Mouse (Mus musculus) midbrain, embryonic 15.5 days (tissue): Measurements from ENCODE around the gene Plekhm1. TPM values are rescaled to one million over a fixed set of nuclear protein-coding genes. Genes with fewer than 3 reads are reported as not detected.

Experiments used
- ATAC-seq: fragments of 200-750 bp; cut with Nextera tagmentation; replicated peaks from 2 replicates; pipeline ENCODE4 v1.8.0; 2017; ENCODE audit warnings: moderate TSS enrichment
- H3K27ac ChIP-seq: fragments of 300-500 bp; sonication (generic); 2 replicates; pipeline ENCODE4 v1.5.1; 2015; ENCODE audit warnings: mild to moderate bottlenecking, inconsistent platforms
- H3K27me3 ChIP-seq: fragments of 300-500 bp; sonication (generic); replicated peaks from 2 replicates; pipeline ENCODE4 v1.6.1; 2015; ENCODE audit warnings: inconsistent platforms
- H3K36me3 ChIP-seq: fragments of 300-500 bp; sonication (generic); replicated peaks from 2 replicates; pipeline ENCODE4 v1.6.1; 2015; ENCODE audit warnings: inconsistent platforms
- H3K4me1 ChIP-seq: fragments of 300-500 bp; sonication (generic); 2 replicates; pipeline ENCODE4 v1.6.1; 2015; ENCODE audit warnings: inconsistent platforms
- H3K4me2 ChIP-seq: fragments of 300-500 bp; sonication (generic); 2 replicates; pipeline ENCODE4 v1.6.1; 2015; ENCODE audit warnings: inconsistent platforms, mild to moderate bottlenecking, moderate library complexity
- H3K4me3 ChIP-seq: fragments of 300-500 bp; sonication (generic); 2 replicates; pipeline ENCODE4 v1.5.1; 2015; ENCODE audit warnings: mild to moderate bottlenecking, inconsistent platforms
- H3K9ac ChIP-seq: fragments of 300-500 bp; sonication (generic); 2 replicates; pipeline ENCODE4 v1.6.1; 2015; ENCODE audit warnings: mild to moderate bottlenecking, inconsistent platforms
- H3K9me3 ChIP-seq: fragments of 300-500 bp; sonication (generic); 2 replicates; pipeline ENCODE4 v1.6.1; 2016; ENCODE audit warnings: inconsistent platforms
- WGBS: fragments of 180-500 bp; shearing (Covaris S2); methylation state at CpG from one replicate; pipeline ENCODE4 v1.1.7; 2015; ENCODE audit warnings: mixed read lengths; 5-methylcytosine and 5-hydroxymethylcytosine counted together
- polyA plus RNA-seq: library from polyadenylated mRNA; unstranded; fragments of >200 nt; fragmentation: Nextera tagmentation; extraction: Ambion mirVana; gene quantifications from 2 replicates; pipeline ENCODE4 v1.2.1, GENCODE M21; 2015

Gene Plekhm1
- polyA plus RNA-seq, 1 experiment from 2014 or later = 10.8 TPM

- no peak overlapping the region for H3K9ac ChIP-seq
- WGBS = 95% methylated on average over 4 of the region's 4 CpGs
- no peak overlapping the region for H3K4me2 ChIP-seq
- H3K9me3 ChIP-seq = no peaks in the 10 kb centered on the region
- H3K4me1 ChIP-seq = peaks cover 28% of the 10 kb centered on the region
- H3K27me3 ChIP-seq = peaks cover 49% of the 10 kb centered on the region
- ATAC-seq = no peak
- H3K27ac ChIP-seq = no peak overlapping the region
- no peak overlapping the region for H3K4me3 ChIP-seq
- H3K36me3 ChIP-seq = 0 out of 2 replicates have a peak, but pooled peaks cover 5% of the 10 kb centered on the region
These were observed 47.0 kb downstream of the Plekhm1 start for GRCm38 (mm10) chr11:103365530-103365929.

GRCm38 (mm10) chr11:103365022-103365421 lies 47.5 kb downstream of the Plekhm1 start:
- no peak overlapping the region for H3K9ac ChIP-seq
- 0 out of 2 replicates have a peak, but pooled peaks cover 5% of the 10 kb centered on the region for H3K36me3 ChIP-seq
- peaks cover 33% of the 10 kb centered on the region for H3K4me1 ChIP-seq
- no peak overlapping the region for H3K4me3 ChIP-seq
- WGBS = 83% methylated on average over 3 of the region's 3 CpGs
- ATAC-seq = no peak
- no peak overlapping the region for H3K27ac ChIP-seq
- H3K9me3 ChIP-seq = no peaks in the 10 kb centered on the region
- peaks cover 54% of the 10 kb centered on the region for H3K27me3 ChIP-seq
- H3K4me2 ChIP-seq = no peak overlapping the region

- WGBS = 39% methylated on average over 5 of the region's 5 CpGs
- 0 out of 2 replicates have a peak, but pooled peaks cover 5% of the 10 kb centered on the region for H3K36me3 ChIP-seq
- H3K4me3 ChIP-seq = no peak overlapping the region
- no peak for ATAC-seq
- no peak overlapping the region for H3K27ac ChIP-seq
- no peak overlapping the region for H3K4me2 ChIP-seq
- no peak overlapping the region for H3K9ac ChIP-seq
- no peaks in the 10 kb centered on the region for H3K9me3 ChIP-seq
- H3K4me1 ChIP-seq = peaks cover 38% of the 10 kb centered on the region
- H3K27me3 ChIP-seq = peaks cover 61% of the 10 kb centered on the region
These were observed 48.2 kb downstream of the Plekhm1 start for GRCm38 (mm10) chr11:103364335-103364734.

- H3K4me3 ChIP-seq = peak within 1 kb of the TSS; percentile 37
- H3K36me3 ChIP-seq = 0 out of 2 replicates have a peak, but pooled peaks cover 4% of the 10 kb centered on the region
- peaks cover 65% of the 10 kb centered on the region for H3K27me3 ChIP-seq
- H3K9ac ChIP-seq = peak within 1 kb of the TSS; percentile 15
- WGBS = 3% methylated on average over 35 of the region's 35 CpGs
- peak within 1 kb of the TSS; percentile 65 for H3K4me2 ChIP-seq
- H3K27ac ChIP-seq = peak within 1 kb of the TSS; percentile 20
- H3K9me3 ChIP-seq = no peaks in the 10 kb centered on the region
- H3K4me1 ChIP-seq = peaks cover 40% of the 10 kb centered on the region
- ATAC-seq = no peak
These were observed 49.0 kb downstream of the Plekhm1 start, which contains the start of gene Arhgap27 for GRCm38 (mm10) chr11:103363214-103364148. Gene Arhgap27 (minus strand): TSS chr11:103363692.

- Histone ChIP-seq H3K36me3 (no peaks in the 10 kb centered on the region), H3K9ac (peak overlapping the region; percentile 15; the same call in 1 of the 2 replicates), H3K27me3 (peaks cover 67% of the 10 kb centered on the region), H3K4me3 (peak overlapping the region; percentile 37), H3K9me3 (no peaks in the 10 kb centered on the region), H3K4me1 (peaks cover 40% of the 10 kb centered on the region), H3K4me2 (peak overlapping the region; percentile 65), H3K27ac (peak overlapping the region; percentile 20)
- WGBS = under 1% methylated on average over 33 of the region's 33 CpGs
- ATAC-seq = peak; percentile 14; the same call in 1 of the 2 replicates
These were observed 49.8 kb downstream of the Plekhm1 start for GRCm38 (mm10) chr11:103362521-103363181.

- Histone ChIP-seq H3K9me3 (no peaks in the 10 kb centered on the region), H3K4me3 (peak overlapping the region; percentile 37; the same call in 1 of the 2 replicates), H3K4me2 (peak overlapping the region; percentile 65), H3K27me3 (peaks cover 72% of the 10 kb centered on the region), H3K4me1 (peaks cover 40% of the 10 kb centered on the region), H3K9ac (no peak overlapping the region), H3K36me3 (no peaks in the 10 kb centered on the region), H3K27ac (no peak overlapping the region)
- no peak for ATAC-seq
- 5% methylated on average over 13 of the region's 13 CpGs for WGBS
These were observed 50.4 kb downstream of the Plekhm1 start for GRCm38 (mm10) chr11:103362054-103362432.

GRCm38 (mm10) chr11:103361396-103362053 lies 51.0 kb downstream of the Plekhm1 start:
- Histone ChIP-seq H3K9ac (no peak overlapping the region), H3K27me3 (peaks cover 74% of the 10 kb centered on the region), H3K4me3 (no peak overlapping the region; the same call in 1 of the 2 replicates), H3K36me3 (no peaks in the 10 kb centered on the region), H3K4me2 (peak overlapping the region; percentile 65), H3K27ac (no peak overlapping the region), H3K4me1 (peaks cover 40% of the 10 kb centered on the region), H3K9me3 (no peaks in the 10 kb centered on the region)
- no peak for ATAC-seq
- 5% methylated on average over 25 of the region's 25 CpGs for WGBS

- Histone ChIP-seq H3K4me1 (peaks cover 44% of the 10 kb centered on the region), H3K9me3 (no peaks in the 10 kb centered on the region), H3K27me3 (peaks cover 75% of the 10 kb centered on the region), H3K4me3 (peak overlapping the region; percentile 40), H3K4me2 (peak overlapping the region; percentile 60), H3K27ac (no peak overlapping the region), H3K36me3 (no peaks in the 10 kb centered on the region), H3K9ac (peak overlapping the region; percentile 29; the same call in 1 of the 2 replicates)
- ATAC-seq = peak; percentile 11; the same call in 1 of the 2 replicates
- WGBS = 2% methylated on average over 48 of the region's 48 CpGs
These were observed 51.8 kb downstream of the Plekhm1 start for GRCm38 (mm10) chr11:103360661-103361081.

GRCm38 (mm10) chr11:103359841-103360641 lies 52.4 kb downstream of the Plekhm1 start:
- Histone ChIP-seq H3K27ac (no peak overlapping the region), H3K4me3 (peak overlapping the region; percentile 40), H3K36me3 (no peaks in the 10 kb centered on the region), H3K4me2 (peak overlapping the region; percentile 60), H3K27me3 (peaks cover 69% of the 10 kb centered on the region), H3K9ac (peak overlapping the region; percentile 29; the same call in 1 of the 2 replicates), H3K9me3 (no peaks in the 10 kb centered on the region), H3K4me1 (peaks cover 45% of the 10 kb centered on the region)
- ATAC-seq = peak; percentile 59
- WGBS = 1% methylated on average over 52 of the region's 60 CpGs

- Histone ChIP-seq H3K4me3 (no peak overlapping the region), H3K9ac (no peak overlapping the region), H3K27me3 (peaks cover 62% of the 10 kb centered on the region), H3K36me3 (no peaks in the 10 kb centered on the region), H3K9me3 (no peaks in the 10 kb centered on the region), H3K27ac (no peak overlapping the region), H3K4me1 (peaks cover 45% of the 10 kb centered on the region), H3K4me2 (peak overlapping the region; percentile 17)
- no peak for ATAC-seq
- under 1% methylated on average over 22 of the region's 22 CpGs for WGBS
These were observed 53.4 kb downstream of the Plekhm1 start for GRCm38 (mm10) chr11:103359122-103359521.

- H3K4me3 ChIP-seq = no peak overlapping the region
- H3K4me1 ChIP-seq = peaks cover 41% of the 10 kb centered on the region
- H3K27ac ChIP-seq = no peak overlapping the region
- 48% methylated on average over 4 of the region's 4 CpGs for WGBS
- peaks cover 54% of the 10 kb centered on the region for H3K27me3 ChIP-seq
- no peak for ATAC-seq
- no peaks in the 10 kb centered on the region for H3K36me3 ChIP-seq
- H3K9ac ChIP-seq = no peak overlapping the region
- H3K9me3 ChIP-seq = no peaks in the 10 kb centered on the region
- no peak overlapping the region for H3K4me2 ChIP-seq
These were observed 54.2 kb downstream of the Plekhm1 start for GRCm38 (mm10) chr11:103358316-103358715.
